Mouse (Mus musculus): ENCODE measurements around the gene Anxa8.

DNA sequence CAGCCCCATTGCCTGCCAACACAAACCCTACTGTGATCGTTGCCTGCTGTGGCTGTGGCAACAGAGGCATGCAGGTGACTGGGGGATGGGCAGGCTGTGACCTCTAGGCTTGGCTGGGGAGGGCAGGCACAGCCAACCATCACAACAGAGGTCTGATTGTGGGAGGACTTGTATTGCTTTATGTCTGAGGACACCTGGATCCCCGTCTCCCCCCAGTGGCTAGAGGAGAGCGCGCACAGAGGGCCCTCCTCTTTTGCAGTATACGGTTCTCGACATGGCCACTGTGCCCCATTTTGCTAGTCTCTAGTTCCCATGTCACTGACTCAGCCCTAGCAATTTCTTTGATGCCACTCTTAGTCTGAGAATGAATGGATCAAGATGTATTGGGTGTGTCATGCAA lies 14.1 kb upstream of the Anxa8 start:
- TF ChIP-seq CTCF (conservative IDR thresholded peaks at IDR 0.05; ENCODE audit: insufficient read depth, insufficient read length, low read depth, low read length) (no peak), POLR2A (IDR thresholded peaks at IDR 0.05; ENCODE audit: low read depth, low read length) (no peak)

Data from kidney, adult 2 months (tissue).